Mouse (Mus musculus) C2C12 (cell line): ENCODE results near the gene Zc3h7a.

ENCODE experiments used
- CEBPB ChIP-seq: IDR thresholded peaks from one replicate; pipeline ENCODE4 v1.6.1; 2011; ENCODE audit warnings: low read depth, mild to moderate bottlenecking, control low read depth, moderate library complexity
- CTCF ChIP-seq: IDR thresholded peaks from one replicate; pipeline ENCODE4 v1.5.1; 2011; ENCODE audit not compliant: control insufficient read depth, insufficient read depth, insufficient read length
- MAX ChIP-seq: IDR thresholded peaks from one replicate; pipeline ENCODE4 v1.6.1; 2011; ENCODE audit warnings: mild to moderate bottlenecking, control low read depth
- USF1 ChIP-seq: IDR thresholded peaks from one replicate; pipeline ENCODE4 v1.6.1; 2011; ENCODE audit warnings: low read depth, mild to moderate bottlenecking, control low read depth, moderate library complexity

DNA sequence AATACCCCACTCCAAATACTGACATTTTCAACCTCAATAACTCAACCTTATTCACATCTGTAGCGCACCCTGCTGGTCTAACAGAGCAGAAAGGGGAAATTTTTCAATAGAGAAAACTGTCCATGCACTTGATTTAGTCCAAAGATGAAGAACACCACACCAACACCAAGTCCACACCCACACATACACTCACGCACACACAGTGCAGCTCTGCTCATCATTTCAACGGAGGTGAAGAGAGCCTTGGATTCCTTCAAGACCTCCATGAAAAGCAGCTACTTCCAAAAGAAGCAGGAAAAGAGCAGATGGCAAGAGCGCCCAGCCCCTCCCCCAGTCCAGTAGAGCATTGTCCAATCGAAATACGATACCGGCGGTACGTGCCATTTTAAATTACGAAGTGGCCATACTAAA is 1.5 kb downstream of the Zc3h7a start:
- TF ChIP-seq CTCF, result no peak
- no peak for TF ChIP-seq MAX
- no peak for TF ChIP-seq USF1
- no peak for TF ChIP-seq CEBPB
